8 mouse cellular contexts compared by ENCODE assay signal in the genomic region with DNA sequence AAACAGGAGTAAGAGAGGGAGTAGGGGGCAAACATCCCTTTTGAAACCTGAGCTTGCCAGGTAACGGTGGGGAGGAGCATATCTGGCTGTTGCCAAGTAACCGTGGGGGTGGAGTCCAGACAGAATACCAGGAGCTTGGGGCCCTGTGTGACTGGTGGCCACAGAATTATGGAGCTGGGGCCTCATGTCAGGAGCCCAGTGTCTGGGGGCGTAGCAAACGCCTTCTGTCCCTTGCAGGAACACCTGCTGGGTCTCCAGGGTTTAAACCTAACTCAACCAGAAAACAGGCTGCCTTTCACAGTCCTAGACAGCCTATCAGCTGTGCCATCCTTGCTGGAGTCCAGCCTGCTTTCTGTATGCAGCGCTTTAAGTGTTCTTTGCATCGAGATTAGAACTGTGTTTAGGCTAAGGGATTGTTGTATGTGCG. TPM values are rescaled to one million over a fixed set of nuclear protein-coding genes. Genes with fewer than 3 reads are reported as not detected.
DNase-seq lines count a peak whose midpoint lies in the region; ATAC-seq lines count a peak whose summit lies in the region.

No protein-coding gene starts in this region.

- no peaks in the 10 kb centered on the region for H3K27me3 ChIP-seq in hindbrain, embryonic 15.5 days

- ATAC-seq in hindbrain, embryonic 15.5 days (ENCODE audit: low FRiP score, low read depth): no peak
- 0 out of 2 replicates have a peak, but pooled peaks have one; percentile 31 for ATAC-seq in megakaryocyte progenitor cell, adult 5-6 weeks (replicated peaks; ENCODE audit: poor library complexity)

- no peaks in the 10 kb centered on the region for H3K9me3 ChIP-seq in hindbrain, embryonic 15.5 days

- 28% methylated on average over 7 of the region's 7 CpGs for WGBS in hindbrain, embryonic 15.5 days

- no peak overlapping the region for H3K9ac ChIP-seq in hindbrain, embryonic 15.5 days

- DNase-seq in heart, adult 11 months: peak; percentile 87
- DNase-seq in heart, adult 18-20 months: no peak
- DNase-seq in ZHBTc4 (ENCODE audit: low read depth, low spot score): peak; percentile 63
- no peak for DNase-seq in right cerebral cortex, postnatal 4 days
- DNase-seq in thymus, postnatal 10 days (ENCODE audit: low spot score in 2 of 2): no peak
- DNase-seq in frontal cortex, postnatal 36 days (ENCODE audit: low spot score in 2 of 2): no peak

- peaks cover 92% of the 10 kb centered on the region for H3K4me1 ChIP-seq in hindbrain, embryonic 15.5 days (replicated peaks)

- H3K4me2 ChIP-seq in hindbrain, embryonic 15.5 days: no peak overlapping the region

- H3K36me3 ChIP-seq in hindbrain, embryonic 15.5 days: no peaks in the 10 kb centered on the region

- H3K27ac ChIP-seq in hindbrain, embryonic 15.5 days (replicated peaks): peak overlapping the region; percentile 67

- no peak overlapping the region for H3K4me3 ChIP-seq in hindbrain, embryonic 15.5 days

RNA-seq across cellular contexts. Expression of gene Traf3ip2, which starts 57.4 kb away (rescaled TPM):
- total RNA-seq in heart, adult 18-20 months (2021): 1 to 10 TPM; 4.7 to 5.4 TPM
- polyA plus RNA-seq in hindbrain, embryonic 15.5 days (2015; fragmentation: Nextera tagmentation; extraction: Ambion mirVana): 7.4 and 7.9 TPM in 2 replicates
- total RNA-seq in megakaryocyte progenitor cell, adult 5-6 weeks (2015): 11.2 and 11.6 TPM in 2 replicates
- total RNA-seq in megakaryocyte progenitor cell, adult 5-6 weeks (2017): 1.5 and 4.3 TPM in 2 replicates

Comparison
In these comparisons a context has a peak if more than half of its experiments do, and no peak if none do; other contexts are left out.
1. DNase-seq: peak in heart, adult 11 months (single experiment) and ZHBTc4 (single experiment); none in heart, adult 18-20 months (0 of 2), right cerebral cortex, postnatal 4 days (single experiment), thymus, postnatal 10 days (0 of 2) and frontal cortex, postnatal 36 days (0 of 2).